8 mouse cellular contexts compared by ENCODE assay signal in the genomic region with DNA sequence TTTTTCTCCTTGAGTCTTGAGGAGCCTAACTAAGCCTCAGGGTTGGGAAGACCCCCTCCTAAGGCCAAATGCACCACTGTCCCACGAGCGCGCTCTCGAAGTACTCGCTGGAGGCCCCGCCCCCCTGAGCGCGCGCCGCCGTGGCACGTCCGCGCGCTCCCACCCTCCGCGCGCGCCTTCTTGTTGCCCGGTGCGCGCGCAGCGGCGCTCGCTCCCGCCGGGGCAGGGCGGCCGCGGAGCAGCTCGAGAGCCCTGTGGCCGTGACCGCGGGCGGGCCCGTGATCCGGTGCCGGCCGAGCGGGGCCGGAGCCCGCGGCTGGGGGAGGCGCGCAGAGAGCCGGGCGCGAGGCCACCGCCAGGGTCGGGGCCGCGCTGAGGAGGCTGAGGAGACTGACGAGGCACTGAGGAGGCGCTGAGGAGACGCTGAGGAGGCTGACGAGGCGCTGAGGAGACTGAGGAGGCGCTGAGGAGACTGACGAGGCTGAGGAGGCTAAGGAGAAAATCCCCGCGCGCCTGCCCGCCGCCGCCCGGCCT. TPM values are rescaled to one million over a fixed set of nuclear protein-coding genes. Genes with fewer than 3 reads are reported as not detected.
DNase-seq lines count a peak whose midpoint lies in the region; ATAC-seq and TF ChIP-seq lines count a peak whose summit lies in the region.

A gene (plus strand): TSS at position 207 of the 534 bp plus-strand sequence.

- no peaks in the 10 kb centered on the region for H3K27me3 ChIP-seq in hindbrain, postnatal 0 days (ENCODE audit: insufficient read depth, low read length)

- ATAC-seq in hindbrain, postnatal 0 days = peak; percentile 93

- no peaks in the 10 kb centered on the region for H3K36me3 ChIP-seq in hindbrain, postnatal 0 days (ENCODE audit: insufficient read depth, low read length)

- peak within 1 kb of the TSS; percentile 98 for H3K4me3 ChIP-seq in gastrocnemius, adult 2 months
- H3K4me3 ChIP-seq in hindbrain, postnatal 0 days (ENCODE audit: low read length) = peak within 1 kb of the TSS; percentile 99

- DNase-seq in WW6 (ENCODE audit: low read depth, low spot score) = peak; percentile 48
- peak; percentile 93 to 97 for DNase-seq in cerebellum, postnatal 25 days
- peak; percentile 96 for DNase-seq in gastrocnemius, adult 2 months
- DNase-seq in hindbrain, postnatal 0 days (ENCODE audit: low spot score) = peak; percentile 98
- peak; percentile 79 to 89 for DNase-seq in left cerebral cortex, adult 18-20 months (ENCODE audit: low spot score in 2 of 2)
- peak; percentile 90 to 96 for DNase-seq in lung, postnatal 4 days
- peak; percentile 90 for DNase-seq in right cerebral cortex, adult 18-20 months
- peak; percentile 91 for DNase-seq in urinary bladder, adult 2 months (ENCODE audit: low spot score)

- H3K4me1 ChIP-seq in hindbrain, postnatal 0 days (ENCODE audit: insufficient read depth, low read length) = peaks cover 11% of the 10 kb centered on the region; the same call in 1 of the 2 replicates

- under 1% methylated on average over 43 of the region's 67 CpGs for WGBS in hindbrain, postnatal 0 days

- H3K4me2 ChIP-seq in hindbrain, postnatal 0 days (ENCODE audit: low read depth, low read length) = peak within 1 kb of the TSS; percentile 76

- intact Hi-C loops in gastrocnemius, adult 2 months (cut with DNase I) = loop anchor here (2.0 to 10.0 kb wide), 3 partner anchors 76 to 192 kb away; no protein-coding TSS in a partner anchor

- TF ChIP-seq CTCF in gastrocnemius, adult 2 months (IDR thresholded peaks at IDR 0.05) = 0 out of 2 replicates have a peak, but pooled peaks have one; percentile 23
- peak; percentile 37 for TF ChIP-seq CTCF in hindbrain, postnatal 0 days (IDR thresholded peaks at IDR 0.05; ENCODE audit: low read depth)

- H3K9me3 ChIP-seq in hindbrain, postnatal 0 days (ENCODE audit: low read length) = no peaks in the 10 kb centered on the region

- H3K9ac ChIP-seq in hindbrain, postnatal 0 days (replicated peaks; ENCODE audit: low read length) = peak within 1 kb of the TSS; percentile 98

- peak within 1 kb of the TSS; percentile 97 for H3K27ac ChIP-seq in gastrocnemius, adult 2 months
- H3K27ac ChIP-seq in hindbrain, postnatal 0 days = peak within 1 kb of the TSS; percentile 99

RNA-seq across cellular contexts. Expression of the gene that starts here (rescaled TPM):
- 10 to 100 TPM; 10.6 to 15.5 TPM for total RNA-seq in gastrocnemius, adult 2 months (2021)
- total RNA-seq in hindbrain, postnatal 0 days (2014; rRNA removed) = 66.9 and 73.6 TPM in 2 replicates
- polyA plus RNA-seq in hindbrain, postnatal 0 days (2015; fragmentation: Nextera tagmentation; extraction: Ambion mirVana) = 8.4 and 9.2 TPM in 2 replicates
- 10 to 100 TPM; 65.5 to 68.1 TPM for total RNA-seq in left cerebral cortex, adult 18-20 months (2021)
- 14.8 and 17.8 TPM in 2 replicates for polyA plus RNA-seq in urinary bladder, adult 2 months (2012; rRNA removed)

Comparison
In these comparisons a context has a peak if more than half of its experiments do, and no peak if none do; other contexts are left out.
1. Peak in every context shown above with its lines: DNase-seq, ATAC-seq, H3K4me3 ChIP-seq and H3K27ac ChIP-seq.
2. DNase-seq: peak in every context shown above with its lines; median percentile 98 in hindbrain, postnatal 0 days; 96 in gastrocnemius, adult 2 months; 95 in cerebellum, postnatal 25 days; 93 in lung, postnatal 4 days; 91 in urinary bladder, adult 2 months; 90 in right cerebral cortex, adult 18-20 months; 84 in left cerebral cortex, adult 18-20 months; 48 in WW6.